Mouse (Mus musculus): Measurements from ENCODE around the gene Ccdc151.

GRCm38 (mm10) chr9:22012731-22013130, 10.3 kb upstream of the Ccdc151 start:
- TF ChIP-seq CTCF (IDR thresholded peaks at IDR 0.05; ENCODE audit: borderline replicate concordance, extremely low read depth, insufficient read depth, insufficient read length) (no peak), POLR2A (IDR thresholded peaks at IDR 0.05; ENCODE audit: borderline replicate concordance, extremely low read depth, insufficient read depth, insufficient read length, poor library complexity, severe bottlenecking) (no peak)

Data from brain, embryonic 14.5 days (tissue).